Mouse (Mus musculus): ENCODE measurements around the gene Fpgs. TPM values are rescaled to one million over a fixed set of nuclear protein-coding genes. Genes with fewer than 3 reads are reported as not detected.

Fpgs gene
- polyA plus RNA-seq, 1 experiment from 2014 or later: 45.1 TPM

DNA sequence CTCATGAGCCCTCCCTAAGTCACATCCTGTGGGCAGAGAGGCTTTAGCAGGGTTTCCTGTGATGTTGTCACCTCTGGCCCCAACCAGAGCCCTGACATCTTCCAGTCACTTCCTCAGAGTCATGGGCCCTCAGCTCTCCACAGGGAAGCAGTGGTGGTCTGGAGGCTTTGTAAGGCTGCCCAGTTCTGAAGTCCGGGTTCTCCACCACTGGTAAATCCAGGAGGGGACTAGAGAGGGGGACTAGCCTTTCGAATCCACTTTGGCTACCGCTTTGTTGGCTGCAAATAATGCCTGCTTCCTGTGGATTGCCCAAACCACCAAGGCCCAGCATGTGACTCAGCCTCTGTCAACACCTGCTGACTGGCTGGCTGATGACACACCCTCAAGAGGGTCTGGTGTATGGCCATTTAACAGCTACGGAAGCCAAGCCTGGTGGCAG, 11.1 kb upstream of the Fpgs start:
- peaks cover 17% of the 10 kb centered on the region for H3K4me1 ChIP-seq (ENCODE audit: insufficient read depth, low read length)
- no peak overlapping the region for H3K4me2 ChIP-seq (replicated peaks; ENCODE audit: low read depth, low read length)
- peak overlapping the region; percentile 35; the same call in 1 of the 2 replicates for H3K27ac ChIP-seq (ENCODE audit: low read length)
- WGBS: 67% methylated on average over 4 of the region's 4 CpGs
- H3K9ac ChIP-seq (replicated peaks; ENCODE audit: low read length): no peak overlapping the region
- H3K4me3 ChIP-seq (ENCODE audit: low read length): no peak overlapping the region
- H3K9me3 ChIP-seq (ENCODE audit: low read length): 0 out of 2 replicates have a peak, but pooled peaks cover 2% of the 10 kb centered on the region
- H3K36me3 ChIP-seq (ENCODE audit: insufficient read depth, low read length): peaks cover 11% of the 10 kb centered on the region
- ATAC-seq (ENCODE audit: low FRiP score, low TSS enrichment): no peak
- no peaks in the 10 kb centered on the region for H3K27me3 ChIP-seq (ENCODE audit: insufficient read depth, low read length)

DNA sequence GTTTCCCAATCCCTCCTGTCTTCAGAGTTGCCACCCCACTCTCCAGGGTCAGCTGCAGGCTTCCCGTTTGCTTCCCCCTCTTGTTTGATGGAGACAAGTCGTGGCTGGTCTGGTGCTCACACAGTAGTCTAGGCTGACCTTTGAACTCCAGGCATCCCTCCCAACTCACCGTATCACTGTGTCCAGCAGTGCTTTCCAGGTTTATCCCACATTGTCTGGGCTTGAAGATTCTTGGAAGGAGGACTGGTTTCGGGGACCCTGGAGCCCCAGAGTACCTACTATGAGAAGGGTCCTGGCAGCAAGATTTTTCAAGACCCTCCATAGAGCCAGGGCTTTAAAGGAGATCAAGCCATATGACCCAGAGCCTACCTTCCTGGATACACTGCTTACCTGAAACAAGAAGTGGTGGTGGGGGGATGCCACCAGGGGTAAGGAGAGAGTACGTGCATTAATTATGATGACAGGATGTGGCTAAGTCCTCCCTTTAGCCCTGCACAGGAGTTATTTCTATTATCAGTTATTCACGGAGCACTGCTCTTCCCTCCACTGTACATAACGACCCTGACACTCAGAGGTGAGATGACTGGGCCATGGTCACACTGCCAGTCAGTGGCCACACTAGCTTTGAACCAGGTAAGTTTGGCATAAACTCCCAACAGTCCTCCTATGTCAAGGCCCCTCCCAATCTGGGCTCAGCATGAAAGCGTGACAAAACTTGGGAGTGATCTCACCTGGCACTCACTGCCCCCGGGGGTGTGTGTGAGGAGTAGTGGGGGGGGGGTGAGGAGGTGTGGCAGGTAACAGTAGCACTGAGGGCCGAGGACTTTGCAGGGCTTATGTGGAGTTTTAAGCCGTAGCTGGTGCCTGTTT, 10.4 kb upstream of the Fpgs start:
- H3K9ac ChIP-seq (replicated peaks; ENCODE audit: low read length): peak overlapping the region; percentile 49
- H3K4me1 ChIP-seq (ENCODE audit: insufficient read depth, low read length): peaks cover 17% of the 10 kb centered on the region
- 51% methylated on average over 11 of the region's 11 CpGs for WGBS
- H3K27me3 ChIP-seq (ENCODE audit: insufficient read depth, low read length): no peaks in the 10 kb centered on the region
- ATAC-seq (ENCODE audit: low FRiP score, low TSS enrichment): no peak
- H3K36me3 ChIP-seq (ENCODE audit: insufficient read depth, low read length): peaks cover 18% of the 10 kb centered on the region
- H3K9me3 ChIP-seq (ENCODE audit: low read length): 0 out of 2 replicates have a peak, but pooled peaks cover 2% of the 10 kb centered on the region
- no peak overlapping the region for H3K4me3 ChIP-seq (ENCODE audit: low read length)
- H3K27ac ChIP-seq (ENCODE audit: low read length): peak overlapping the region; percentile 97; the same call in 1 of the 2 replicates
- H3K4me2 ChIP-seq (replicated peaks; ENCODE audit: low read depth, low read length): no peak overlapping the region

DNA sequence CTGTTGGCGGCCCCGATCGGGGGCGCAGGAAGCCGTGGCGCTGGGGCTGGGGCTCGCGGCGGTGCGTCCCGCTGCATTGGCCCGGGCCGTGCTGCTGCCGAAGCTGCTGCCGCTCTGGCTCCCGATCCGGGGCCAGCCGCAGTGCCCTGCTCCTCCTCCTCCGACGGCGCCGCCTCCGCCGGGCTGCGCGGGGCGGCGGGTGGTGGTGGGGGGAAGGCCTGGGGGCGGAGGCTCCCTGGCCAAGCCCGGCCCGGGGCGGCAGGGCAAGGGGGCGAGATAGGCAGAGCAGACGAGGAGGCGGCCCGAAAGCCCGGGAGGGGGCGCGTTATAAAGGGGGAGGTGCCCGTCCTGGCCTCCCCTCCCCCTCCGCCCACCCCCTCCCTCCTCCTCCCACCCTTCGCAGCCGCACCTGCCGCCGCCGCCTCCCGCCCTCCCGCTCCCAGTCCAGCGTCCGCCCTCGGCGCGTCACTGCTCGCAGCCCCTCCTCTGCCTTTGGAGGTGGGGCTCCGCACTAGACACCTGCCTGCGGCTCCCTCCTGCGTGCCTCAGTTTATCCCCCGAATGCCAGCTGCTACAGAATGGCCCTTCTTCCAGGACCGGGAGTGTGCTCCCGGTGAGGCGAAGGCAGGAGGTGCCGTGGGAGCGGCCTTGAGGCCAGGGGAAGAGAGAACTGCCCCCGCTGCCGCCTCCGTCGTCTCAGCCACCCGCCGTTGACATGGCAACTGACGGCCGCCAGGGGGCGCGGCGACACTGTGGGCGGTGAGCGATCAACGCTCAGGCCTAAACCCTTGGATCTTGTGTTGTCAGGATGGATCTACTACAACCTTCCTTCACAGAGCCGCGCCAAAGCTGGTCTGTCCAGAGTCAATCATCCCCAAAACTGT, 9.2 kb upstream of the Fpgs start, which contains the start of gene Cdk9:
Cdk9 (minus strand) TSS at position 143 of the 884 bp plus-strand sequence.
- ATAC-seq (ENCODE audit: low FRiP score, low TSS enrichment): peak; percentile 90
- no peaks in the 10 kb centered on the region for H3K27me3 ChIP-seq (ENCODE audit: insufficient read depth, low read length)
- peaks cover 17% of the 10 kb centered on the region for H3K4me1 ChIP-seq (ENCODE audit: insufficient read depth, low read length)
- H3K4me3 ChIP-seq (ENCODE audit: low read length): peak within 1 kb of the TSS; percentile 92
- H3K9ac ChIP-seq (replicated peaks; ENCODE audit: low read length): peak within 1 kb of the TSS; percentile 91
- H3K4me2 ChIP-seq (replicated peaks; ENCODE audit: low read depth, low read length): peak within 1 kb of the TSS; percentile 71
- H3K27ac ChIP-seq (ENCODE audit: low read length): peak within 1 kb of the TSS; percentile 97
- H3K9me3 ChIP-seq (ENCODE audit: low read length): 0 out of 2 replicates have a peak, but pooled peaks cover 2% of the 10 kb centered on the region
- H3K36me3 ChIP-seq (ENCODE audit: insufficient read depth, low read length): peaks cover 28% of the 10 kb centered on the region
- under 1% methylated on average over 41 of the region's 79 CpGs for WGBS

DNA sequence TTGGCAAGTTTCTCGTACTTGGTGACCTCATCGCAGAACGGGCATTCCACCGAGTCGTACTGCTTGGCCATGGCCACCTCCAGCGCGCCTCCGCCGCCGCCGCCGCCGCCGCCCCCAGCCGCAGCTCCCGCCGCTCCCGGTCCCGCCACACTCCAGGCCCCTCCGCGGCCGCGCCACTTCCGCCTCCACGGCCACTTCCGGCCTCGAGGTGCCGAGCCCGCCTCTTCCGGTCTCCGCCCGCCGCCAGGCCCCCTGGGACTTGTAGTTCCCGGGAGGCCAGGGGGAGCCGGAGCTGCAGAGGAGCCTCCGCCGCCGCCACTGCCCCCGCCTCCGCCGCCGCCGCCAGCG, 8.6 kb upstream of the Fpgs start:
- 1% methylated on average over 39 of the region's 44 CpGs for WGBS
- H3K27me3 ChIP-seq (ENCODE audit: insufficient read depth, low read length): no peaks in the 10 kb centered on the region
- H3K9ac ChIP-seq (replicated peaks; ENCODE audit: low read length): peak overlapping the region; percentile 91
- ATAC-seq (ENCODE audit: low FRiP score, low TSS enrichment): peak; percentile 90
- peak overlapping the region; percentile 71 for H3K4me2 ChIP-seq (replicated peaks; ENCODE audit: low read depth, low read length)
- H3K4me3 ChIP-seq (ENCODE audit: low read length): peak overlapping the region; percentile 92
- peaks cover 17% of the 10 kb centered on the region for H3K4me1 ChIP-seq (ENCODE audit: insufficient read depth, low read length)
- 0 out of 2 replicates have a peak, but pooled peaks cover 2% of the 10 kb centered on the region for H3K9me3 ChIP-seq (ENCODE audit: low read length)
- peaks cover 34% of the 10 kb centered on the region for H3K36me3 ChIP-seq (ENCODE audit: insufficient read depth, low read length)
- peak overlapping the region; percentile 97 for H3K27ac ChIP-seq (ENCODE audit: low read length)

DNA sequence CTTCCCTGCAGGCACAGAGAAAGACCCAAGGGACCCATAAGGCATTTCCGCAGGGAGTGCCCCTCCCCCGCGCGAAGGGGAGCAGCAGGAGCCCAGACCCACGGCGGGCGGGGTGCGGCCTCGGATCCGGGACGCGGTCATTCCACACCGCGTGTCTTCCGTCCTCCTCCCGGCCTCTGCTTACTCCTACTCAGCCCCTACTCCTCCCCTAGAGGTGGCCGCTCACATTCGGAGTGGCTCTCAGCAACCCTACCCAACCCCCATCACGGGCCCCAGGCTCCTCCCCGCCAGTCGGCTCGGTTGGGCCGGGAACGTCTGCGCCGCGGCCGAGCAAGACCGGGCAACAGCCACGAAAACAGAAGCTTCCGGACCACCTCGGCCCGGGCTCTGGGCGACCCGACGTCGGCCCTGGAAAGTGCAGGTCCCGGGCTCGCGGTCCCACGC, 8.2 kb upstream of the Fpgs start:
- peak; percentile 61 for ATAC-seq (ENCODE audit: low FRiP score, low TSS enrichment)
- peak overlapping the region; percentile 92 for H3K4me3 ChIP-seq (ENCODE audit: low read length)
- peak overlapping the region; percentile 91 for H3K9ac ChIP-seq (replicated peaks; ENCODE audit: low read length)
- 0 out of 2 replicates have a peak, but pooled peaks cover 2% of the 10 kb centered on the region for H3K9me3 ChIP-seq (ENCODE audit: low read length)
- H3K4me1 ChIP-seq (ENCODE audit: insufficient read depth, low read length): peaks cover 17% of the 10 kb centered on the region
- peaks cover 37% of the 10 kb centered on the region for H3K36me3 ChIP-seq (ENCODE audit: insufficient read depth, low read length)
- H3K27ac ChIP-seq (ENCODE audit: low read length): peak overlapping the region; percentile 97
- H3K27me3 ChIP-seq (ENCODE audit: insufficient read depth, low read length): no peaks in the 10 kb centered on the region
- under 1% methylated on average over 41 of the region's 41 CpGs for WGBS
- H3K4me2 ChIP-seq (replicated peaks; ENCODE audit: low read depth, low read length): peak overlapping the region; percentile 71

DNA sequence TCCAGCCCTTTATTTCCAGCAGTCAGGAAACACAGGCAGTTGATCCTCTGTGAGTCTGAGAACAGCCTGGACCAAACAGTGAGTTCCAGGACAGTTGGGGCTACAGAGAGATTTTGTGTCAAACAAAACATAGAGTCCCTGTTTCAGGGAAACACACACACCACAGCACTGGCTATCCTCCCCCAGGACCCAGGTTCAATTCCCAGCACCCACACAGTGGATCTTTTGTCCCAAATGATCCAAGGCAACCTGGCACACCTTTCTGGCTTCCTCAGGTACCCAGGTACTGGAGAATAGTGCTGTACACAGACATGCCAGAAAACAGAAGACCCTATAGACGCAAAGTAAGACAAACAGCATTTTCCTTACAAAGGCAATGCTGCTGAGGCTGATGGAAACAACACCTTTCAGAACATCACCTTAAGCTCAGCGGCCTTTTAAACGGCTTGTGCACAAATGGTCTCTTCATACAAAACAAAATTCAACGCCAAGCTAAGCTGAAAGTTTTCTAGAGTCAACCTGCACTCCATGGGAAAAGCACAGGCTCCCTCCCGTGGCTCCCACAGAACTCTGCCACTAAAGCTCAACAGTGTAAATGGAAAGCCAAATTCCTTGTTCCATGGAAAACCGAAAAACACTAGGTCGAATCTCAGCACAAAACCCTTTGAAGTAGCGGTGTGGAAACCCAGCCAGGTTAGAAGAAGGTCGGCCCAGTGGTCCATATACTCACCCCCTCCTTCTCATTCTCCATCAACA, 7.5 kb upstream of the Fpgs start:
- Histone ChIP-seq H3K27ac (ENCODE audit: low read length) (peak overlapping the region; percentile 97), H3K4me1 (ENCODE audit: insufficient read depth, low read length) (peaks cover 17% of the 10 kb centered on the region), H3K36me3 (ENCODE audit: insufficient read depth, low read length) (peaks cover 44% of the 10 kb centered on the region), H3K4me3 (ENCODE audit: low read length) (peak overlapping the region; percentile 92), H3K9ac (replicated peaks; ENCODE audit: low read length) (peak overlapping the region; percentile 91), H3K4me2 (replicated peaks; ENCODE audit: low read depth, low read length) (peak overlapping the region; percentile 71), H3K9me3 (ENCODE audit: low read length) (no peaks in the 10 kb centered on the region), H3K27me3 (ENCODE audit: insufficient read depth, low read length) (no peaks in the 10 kb centered on the region)
- WGBS: 22% methylated on average over 9 of the region's 9 CpGs
- no peak for ATAC-seq (ENCODE audit: low FRiP score, low TSS enrichment)

DNA sequence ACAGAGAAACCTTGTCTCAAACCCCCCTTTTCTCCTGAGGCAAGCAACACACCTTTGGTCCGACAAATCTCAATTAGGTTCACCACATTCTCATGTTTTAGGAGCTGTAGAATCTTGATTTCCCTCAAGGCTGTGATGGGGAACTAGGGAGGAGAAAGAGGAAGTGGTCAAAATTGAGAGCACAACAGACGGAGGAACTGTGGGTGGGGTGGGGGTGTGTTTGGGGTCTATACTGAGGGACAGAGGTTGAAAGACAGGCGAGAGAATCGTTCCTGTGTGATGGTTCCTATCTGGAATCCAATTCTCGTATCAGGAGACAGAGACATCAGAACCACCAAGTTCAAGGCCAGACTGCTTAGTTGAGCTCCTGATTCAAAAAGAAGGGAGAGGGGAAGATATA, 6.5 kb upstream of the Fpgs start:
- H3K27me3 ChIP-seq (ENCODE audit: insufficient read depth, low read length): no peaks in the 10 kb centered on the region
- no peak for ATAC-seq (ENCODE audit: low FRiP score, low TSS enrichment)
- H3K4me1 ChIP-seq (ENCODE audit: insufficient read depth, low read length): peaks cover 17% of the 10 kb centered on the region
- no peak overlapping the region for H3K9ac ChIP-seq (replicated peaks; ENCODE audit: low read length)
- peaks cover 54% of the 10 kb centered on the region for H3K36me3 ChIP-seq (ENCODE audit: insufficient read depth, low read length)
- H3K27ac ChIP-seq (ENCODE audit: low read length): no peak overlapping the region
- H3K9me3 ChIP-seq (ENCODE audit: low read length): no peaks in the 10 kb centered on the region
- 83% methylated on average over 5 of the region's 5 CpGs for WGBS
- H3K4me3 ChIP-seq (ENCODE audit: low read length): no peak overlapping the region
- no peak overlapping the region for H3K4me2 ChIP-seq (replicated peaks; ENCODE audit: low read depth, low read length)

DNA sequence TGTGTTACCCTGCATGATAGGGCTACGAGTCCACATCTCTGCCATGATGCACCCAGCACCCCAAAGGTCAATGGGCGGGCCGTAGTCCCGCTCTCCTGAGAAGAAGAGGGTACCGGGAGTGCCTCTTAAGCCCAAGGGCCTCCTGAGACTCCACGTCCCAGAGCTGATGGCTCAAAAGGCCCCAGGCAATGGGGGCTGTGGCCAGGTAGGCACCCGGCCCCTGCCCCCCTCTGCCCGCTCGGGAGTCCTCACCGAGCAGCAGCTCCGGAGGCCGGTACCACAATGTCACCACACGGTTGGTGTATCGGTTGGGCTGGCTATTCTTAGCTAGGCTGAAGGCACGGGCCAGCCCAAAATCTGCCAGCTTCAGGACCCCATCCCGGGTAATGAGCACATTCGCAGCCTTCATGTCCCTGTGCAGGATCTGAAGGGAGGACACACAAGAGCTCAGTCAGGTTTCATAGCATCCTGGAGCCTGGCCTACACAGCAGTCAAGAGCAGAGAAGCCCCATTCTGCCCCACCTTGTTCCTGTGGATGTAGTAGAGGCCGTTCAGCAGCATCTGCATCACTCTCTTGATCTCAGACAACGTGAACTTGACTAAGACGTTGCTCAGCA, 5.7 kb upstream of the Fpgs start:
- peaks cover 17% of the 10 kb centered on the region for H3K4me1 ChIP-seq (ENCODE audit: insufficient read depth, low read length)
- H3K9ac ChIP-seq (replicated peaks; ENCODE audit: low read length): no peak overlapping the region
- no peak for ATAC-seq (ENCODE audit: low FRiP score, low TSS enrichment)
- H3K27me3 ChIP-seq (ENCODE audit: insufficient read depth, low read length): no peaks in the 10 kb centered on the region
- H3K27ac ChIP-seq (ENCODE audit: low read length): no peak overlapping the region
- 93% methylated on average over 20 of the region's 20 CpGs for WGBS
- no peak overlapping the region for H3K4me3 ChIP-seq (ENCODE audit: low read length)
- no peaks in the 10 kb centered on the region for H3K9me3 ChIP-seq (ENCODE audit: low read length)
- H3K36me3 ChIP-seq (ENCODE audit: insufficient read depth, low read length): peaks cover 60% of the 10 kb centered on the region
- H3K4me2 ChIP-seq (replicated peaks; ENCODE audit: low read depth, low read length): no peak overlapping the region

DNA sequence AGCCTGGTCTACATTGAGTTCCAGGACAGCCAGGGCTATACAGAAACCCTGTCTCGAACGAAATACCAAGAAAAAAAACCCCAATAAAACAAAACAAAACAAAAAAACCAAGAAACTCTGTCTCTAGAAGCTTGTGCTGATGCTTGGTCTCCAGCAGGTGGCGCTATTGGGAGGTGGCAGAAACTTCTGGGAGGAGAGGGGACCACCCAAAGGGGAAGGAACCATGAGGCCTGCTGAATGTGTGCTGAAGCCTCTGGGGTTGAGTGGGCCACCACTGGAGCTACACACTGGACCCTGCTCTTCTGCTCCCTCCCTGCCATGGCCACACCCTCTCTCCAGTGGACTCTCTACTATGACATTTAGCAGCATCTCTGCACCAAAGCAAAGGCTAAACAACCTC, 4.7 kb upstream of the Fpgs start:
- Histone ChIP-seq H3K9me3 (ENCODE audit: low read length) (no peaks in the 10 kb centered on the region), H3K9ac (replicated peaks; ENCODE audit: low read length) (no peak overlapping the region), H3K27ac (ENCODE audit: low read length) (no peak overlapping the region), H3K4me3 (ENCODE audit: low read length) (no peak overlapping the region), H3K4me2 (replicated peaks; ENCODE audit: low read depth, low read length) (no peak overlapping the region), H3K27me3 (ENCODE audit: insufficient read depth, low read length) (no peaks in the 10 kb centered on the region), H3K36me3 (ENCODE audit: insufficient read depth, low read length) (peaks cover 68% of the 10 kb centered on the region), H3K4me1 (ENCODE audit: insufficient read depth, low read length) (peaks cover 10% of the 10 kb centered on the region)
- no peak for ATAC-seq (ENCODE audit: low FRiP score, low TSS enrichment)
- 33% methylated on average over 3 of the region's 3 CpGs for WGBS

All from kidney, embryonic 16.5 days (tissue).